Mouse (Mus musculus) liver, postnatal 0 days (tissue): ENCODE results near the gene Lzts2. TPM values are rescaled to one million over a fixed set of nuclear protein-coding genes. Genes with fewer than 3 reads are reported as not detected.

Source experiments
- ATAC-seq: fragments of 200-750 bp; cut with Nextera tagmentation; 2 replicates; pipeline ENCODE4 v1.8.0; 2017; ENCODE audit warnings: mild to moderate bottlenecking, moderate library complexity
- DNase-seq: peaks from one replicate; pipeline ENCODE4 v3.0.0-alpha.2; 2016
- H3K27ac ChIP-seq: fragments of 300-500 bp; sonication (generic); 2 replicates; pipeline ENCODE4 v1.5.1; 2014; ENCODE audit warnings: antibody characterized with exemption, moderate library complexity, mild to moderate bottlenecking, low read depth
- H3K27me3 ChIP-seq: fragments of 300-500 bp; sonication (generic); 2 replicates; pipeline ENCODE4 v1.6.1; 2014; ENCODE audit warnings: low read length, control low read depth, mixed read lengths; ENCODE audit not compliant: insufficient read depth
- H3K36me3 ChIP-seq: fragments of 300-500 bp; sonication (generic); replicated peaks from 2 replicates; pipeline ENCODE4 v1.6.1; 2014; ENCODE audit warnings: mild to moderate bottlenecking, control low read depth, low read length, moderate library complexity, mixed read lengths; ENCODE audit not compliant: insufficient read depth
- H3K4me1 ChIP-seq: fragments of 300-500 bp; sonication (generic); 2 replicates; pipeline ENCODE4 v1.6.1; 2014; ENCODE audit warnings: antibody characterized with exemption, mild to moderate bottlenecking, control low read depth; ENCODE audit not compliant: insufficient read depth
- H3K4me2 ChIP-seq: fragments of 300-500 bp; sonication (generic); 2 replicates; pipeline ENCODE4 v1.6.1; 2014; ENCODE audit warnings: low read depth, mild to moderate bottlenecking, low read length, moderate library complexity, mixed read lengths
- H3K4me3 ChIP-seq: fragments of 300-500 bp; sonication (generic); 2 replicates; pipeline ENCODE4 v1.5.1; 2014; ENCODE audit warnings: low read depth, low read length
- H3K9ac ChIP-seq: fragments of 300-500 bp; sonication (generic); replicated peaks from 2 replicates; pipeline ENCODE4 v1.6.1; 2014; ENCODE audit warnings: mild to moderate bottlenecking, moderate library complexity
- H3K9me3 ChIP-seq: fragments of 300-500 bp; sonication (generic); 2 replicates; pipeline ENCODE4 v1.6.1; 2016; ENCODE audit warnings: mild to moderate bottlenecking, control low read depth, low read length, mixed read lengths
- CTCF ChIP-seq: sonication (generic); IDR thresholded peaks from 2 replicates; pipeline ENCODE4 v1.5.1; 2016; ENCODE audit warnings: antibody characterized with exemption, low read depth
- EP300 ChIP-seq: IDR thresholded peaks from 2 replicates; pipeline ENCODE4 v1.6.1; 2016; ENCODE audit warnings: antibody characterized with exemption, low read depth, mild to moderate bottlenecking
- WGBS: fragments of 180-500 bp; shearing (Covaris S2); extraction: QIAGEN DNeasy Blood & Tissue Kit; methylation state at CpG from one replicate; pipeline ENCODE4 v1.1.7; 2014; ENCODE audit not compliant: insufficient replicate concordance; 5-methylcytosine and 5-hydroxymethylcytosine counted together
- polyA plus RNA-seq: library from polyadenylated mRNA; unstranded; fragments of >200 nt; fragmentation: Nextera tagmentation; extraction: Ambion mirVana; gene quantifications from 2 replicates; pipeline ENCODE4 v1.2.1, GENCODE M21; 2015

The Lzts2 gene
- polyA plus RNA-seq, 1 experiment from 2014 or later: 5.7 TPM

DNA sequence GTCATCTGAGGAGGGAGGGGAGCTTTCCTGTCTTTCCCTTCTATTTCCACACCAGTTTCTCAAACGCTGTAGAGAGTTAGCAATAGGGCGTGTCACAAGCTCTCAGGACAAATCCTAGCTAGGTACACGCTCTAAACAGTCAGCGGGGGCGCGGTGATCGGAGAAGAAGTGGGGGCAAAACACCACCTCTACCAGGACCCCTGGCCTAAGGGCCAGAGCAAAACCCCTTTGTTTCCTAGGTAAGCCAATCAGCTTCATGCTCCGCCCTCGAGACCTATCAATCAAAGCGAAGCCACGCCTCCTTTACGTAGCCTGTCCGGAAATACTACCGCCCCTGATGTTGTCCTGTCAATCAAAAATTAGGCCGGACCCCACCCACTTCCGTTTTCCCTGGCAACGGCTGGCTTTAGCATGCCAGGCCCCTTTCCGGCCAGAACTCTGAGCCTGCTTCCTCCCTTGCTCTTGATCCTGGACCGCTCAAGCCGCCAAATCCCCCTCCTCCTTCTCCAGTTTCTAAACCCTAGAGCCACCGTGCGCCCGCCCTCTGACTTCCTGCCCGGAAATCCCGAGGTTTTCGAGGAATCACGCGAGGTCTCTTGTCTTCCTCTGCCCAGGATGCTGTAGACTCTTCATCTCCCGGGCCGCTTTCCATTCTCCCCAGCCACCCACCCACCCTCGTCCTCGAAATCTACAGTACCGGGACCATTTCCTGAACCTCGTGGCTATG lies 44.1 kb downstream of the Lzts2 start:
- ATAC-seq (peak; percentile 91), DNase-seq (peak; percentile 95)
- Histone ChIP-seq H3K4me2 (peak overlapping the region; percentile 95), H3K36me3 (no peaks in the 10 kb centered on the region), H3K9me3 (no peaks in the 10 kb centered on the region), H3K4me1 (peaks cover 25% of the 10 kb centered on the region), H3K9ac (peak overlapping the region; percentile 85), H3K27ac (peak overlapping the region; percentile 96), H3K4me3 (peak overlapping the region; percentile 76), H3K27me3 (no peaks in the 10 kb centered on the region)
- under 1% methylated on average over 34 of the region's 34 CpGs for WGBS
- TF ChIP-seq CTCF: no peak
- peak; percentile 68 for TF ChIP-seq EP300

DNA sequence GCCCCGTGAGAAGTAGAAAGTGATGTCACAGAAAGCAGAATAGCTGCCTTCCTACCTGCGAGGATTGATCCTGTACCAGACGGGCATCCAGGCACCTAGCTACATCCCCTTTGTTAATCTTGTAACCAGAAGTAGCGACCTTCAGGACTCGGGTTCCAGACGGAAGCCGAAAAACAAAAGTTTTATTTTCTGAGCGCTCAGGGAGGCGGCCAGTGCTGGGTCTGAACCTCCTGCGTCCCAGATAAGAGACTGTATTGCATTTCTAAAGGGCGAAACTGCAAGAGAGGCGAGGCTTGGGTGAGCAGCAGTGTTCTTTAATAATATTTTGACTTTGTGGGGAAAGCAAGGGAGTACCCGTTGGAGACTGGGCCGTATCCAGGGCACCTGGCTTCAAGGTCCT lies 44.6 kb downstream of the Lzts2 start:
- TF ChIP-seq EP300 (no peak), CTCF (no peak)
- peak; percentile 35 for ATAC-seq

DNA sequence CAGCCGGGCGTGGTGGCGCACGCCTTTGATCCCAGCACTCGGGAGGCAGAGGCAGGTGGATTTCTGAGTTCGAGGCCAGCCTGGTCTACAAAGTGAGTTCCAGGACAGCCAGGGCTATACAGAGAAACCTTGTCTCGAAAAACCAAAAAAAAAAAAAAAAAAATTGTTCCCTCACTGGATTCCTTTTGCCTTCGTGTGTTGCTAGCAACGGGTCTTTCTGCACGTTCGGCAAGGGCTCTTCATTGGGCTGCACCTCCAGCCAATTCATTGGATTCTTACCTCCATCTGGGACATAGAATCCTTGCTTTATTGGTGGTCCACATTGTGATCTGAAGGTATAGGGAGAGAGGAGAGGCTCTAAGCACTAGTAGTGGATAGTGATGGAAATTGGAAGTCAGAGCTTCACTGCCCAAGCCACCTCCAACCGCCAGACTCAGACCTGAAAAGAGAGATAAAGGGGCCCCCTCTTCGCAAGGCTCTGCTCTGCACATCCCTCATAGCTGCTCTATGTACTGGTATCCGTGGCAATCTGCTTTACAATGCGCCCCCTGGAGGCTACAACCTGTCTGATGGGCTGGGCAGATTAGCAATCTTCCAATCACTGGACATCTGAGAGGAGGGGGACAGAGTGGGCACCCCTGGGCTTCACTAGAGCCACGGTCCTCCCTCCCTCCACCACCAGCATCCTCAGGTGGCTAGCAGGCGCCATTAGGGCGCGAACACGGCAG lies 49.5 kb downstream of the Lzts2 start:
- ATAC-seq (peak; percentile 54), DNase-seq (peak; percentile 65)
- TF ChIP-seq EP300 (no peak), CTCF (peak; percentile 77)
- Histone ChIP-seq H3K27me3 (peaks cover 36% of the 10 kb centered on the region), H3K36me3 (no peaks in the 10 kb centered on the region), H3K9ac (no peak overlapping the region), H3K4me1 (peaks cover 18% of the 10 kb centered on the region), H3K4me2 (peak overlapping the region; percentile 29; the same call in 1 of the 2 replicates), H3K4me3 (no peak overlapping the region), H3K27ac (no peak overlapping the region), H3K9me3 (no peaks in the 10 kb centered on the region)
- WGBS: 32% methylated on average over 19 of the region's 20 CpGs

More for the DNA sequence above, 44.6 kb downstream of the Lzts2 start:
- H3K27me3 ChIP-seq: peaks cover 2% of the 10 kb centered on the region; the same call in 1 of the 2 replicates
- 1% methylated on average over 14 of the region's 14 CpGs for WGBS
- H3K9me3 ChIP-seq: no peaks in the 10 kb centered on the region
- peaks cover 27% of the 10 kb centered on the region for H3K4me1 ChIP-seq
- peak overlapping the region; percentile 96 for H3K27ac ChIP-seq
- H3K4me3 ChIP-seq: peak overlapping the region; percentile 76
- DNase-seq: peak; percentile 31
- H3K4me2 ChIP-seq: peak overlapping the region; percentile 95
- H3K9ac ChIP-seq: peak overlapping the region; percentile 85
- H3K36me3 ChIP-seq: no peaks in the 10 kb centered on the region

DNA sequence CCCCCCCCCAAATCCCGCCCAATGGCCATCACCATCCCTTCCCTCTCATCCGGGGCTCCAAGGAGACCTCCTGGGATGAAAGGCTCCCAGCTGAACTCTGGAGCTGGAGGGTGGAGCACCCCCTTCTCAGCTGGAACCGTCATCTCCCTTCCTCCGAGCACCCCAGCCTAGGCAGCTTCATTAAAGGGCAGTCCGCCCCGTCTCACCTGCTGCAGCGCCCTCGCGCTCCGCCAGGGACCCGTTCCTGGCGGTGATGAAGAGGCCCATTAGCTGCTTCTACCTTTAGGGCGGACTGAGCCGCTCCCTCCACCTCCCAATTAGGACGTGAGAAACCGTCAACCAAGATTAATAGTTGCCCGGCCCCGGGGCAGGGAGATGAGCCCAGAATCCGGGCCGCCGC lies 51.0 kb downstream of the Lzts2 start:
- Histone ChIP-seq H3K9ac (no peak overlapping the region), H3K4me3 (no peak overlapping the region), H3K4me1 (peaks cover 9% of the 10 kb centered on the region; the same call in 1 of the 2 replicates), H3K36me3 (no peaks in the 10 kb centered on the region), H3K4me2 (no peak overlapping the region), H3K27ac (no peak overlapping the region), H3K9me3 (no peaks in the 10 kb centered on the region), H3K27me3 (peaks cover 36% of the 10 kb centered on the region)
- ATAC-seq (no peak), DNase-seq (no peak)
- WGBS: 24% methylated on average over 20 of the region's 21 CpGs
- TF ChIP-seq EP300 (no peak), CTCF (no peak)

DNA sequence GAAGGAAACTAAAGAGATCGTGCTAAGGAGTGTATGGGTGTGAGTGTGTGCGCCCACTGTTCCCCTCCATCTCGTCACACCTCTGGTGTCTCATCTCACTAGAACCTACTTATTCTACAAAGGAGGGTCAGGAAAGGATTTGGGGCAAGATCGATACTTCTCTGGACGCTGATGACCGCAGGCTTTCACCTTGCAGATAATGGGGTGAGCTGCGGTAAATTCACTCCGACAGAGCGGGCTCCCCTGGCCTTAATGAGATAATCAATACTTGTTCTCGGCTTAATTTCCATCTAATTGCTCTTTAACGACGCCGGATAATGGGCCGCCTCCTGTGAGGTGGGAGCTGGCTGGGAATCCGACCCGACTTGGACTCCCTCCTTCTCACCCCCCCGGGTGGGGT lies 53.0 kb downstream of the Lzts2 start:
- no peaks in the 10 kb centered on the region for H3K36me3 ChIP-seq
- 58% methylated on average over 17 of the region's 17 CpGs for WGBS
- no peak for ATAC-seq
- no peak overlapping the region for H3K27ac ChIP-seq
- no peaks in the 10 kb centered on the region for H3K9me3 ChIP-seq
- H3K27me3 ChIP-seq: peaks cover 36% of the 10 kb centered on the region
- DNase-seq: no peak
- TF ChIP-seq EP300 (no peak), CTCF (no peak)
- peaks cover 15% of the 10 kb centered on the region for H3K4me1 ChIP-seq
- H3K9ac ChIP-seq: no peak overlapping the region
- H3K4me2 ChIP-seq: no peak overlapping the region
- H3K4me3 ChIP-seq: no peak overlapping the region

DNA sequence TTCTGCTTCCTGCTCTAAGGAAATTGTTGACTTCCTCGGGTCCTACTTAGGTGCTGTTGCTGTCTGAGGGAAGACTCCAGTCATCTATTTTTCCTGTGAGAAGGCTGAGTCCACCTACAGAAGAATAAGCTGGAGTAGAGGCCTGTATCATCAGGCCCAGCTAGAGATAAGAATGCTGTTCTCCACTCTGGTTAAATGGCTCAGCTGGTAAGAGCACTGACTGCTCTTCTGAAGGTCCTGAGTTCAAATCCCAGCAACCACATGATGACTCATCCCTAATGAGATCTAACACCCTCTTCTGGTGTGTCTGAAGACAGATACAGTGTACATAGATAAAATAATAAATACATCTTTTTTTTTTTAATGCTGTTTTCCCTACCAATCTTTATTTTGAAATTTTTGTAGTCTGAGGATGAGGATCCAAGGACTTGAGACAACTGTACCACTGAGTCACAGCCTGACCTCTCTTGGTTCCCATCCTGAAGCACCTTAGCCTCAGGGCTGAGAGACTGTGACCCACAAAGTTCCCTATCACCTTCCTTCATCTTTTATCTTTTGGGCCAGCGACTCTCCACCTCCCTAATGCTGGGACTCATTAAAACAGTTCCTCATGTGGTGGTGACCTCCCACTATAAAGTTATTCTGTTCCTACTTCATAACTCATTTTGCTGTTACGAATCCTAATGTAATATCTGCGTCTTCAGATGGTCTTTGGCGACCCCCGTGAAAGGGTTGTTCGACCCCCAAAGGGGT lies 53.7 kb downstream of the Lzts2 start:
- Histone ChIP-seq H3K4me3 (no peak overlapping the region), H3K27ac (no peak overlapping the region), H3K36me3 (no peaks in the 10 kb centered on the region), H3K9me3 (no peaks in the 10 kb centered on the region), H3K4me2 (no peak overlapping the region), H3K9ac (no peak overlapping the region), H3K27me3 (peaks cover 36% of the 10 kb centered on the region), H3K4me1 (peaks cover 15% of the 10 kb centered on the region)
- WGBS: 57% methylated on average over 7 of the region's 7 CpGs
- TF ChIP-seq EP300 (no peak), CTCF (no peak)
- ATAC-seq: no peak
- DNase-seq: no peak
